Mouse (Mus musculus) v-Abl transformed pro-B cells (cell line): Measurements from ENCODE around the gene Eif4enif1.
"Not testable (repeated sequence)": the region's sequence is repeated elsewhere in the genome, so short reads cannot be mapped to it uniquely, and the experiment has no call there.

Experiments used
- in situ Hi-C, 2 experiments: fragments of 400-800 bp; cut with MboI; formaldehyde crosslinking; loops; one replicate each; pipeline ENCODE4 v1.15.1; 2025; ENCODE audit not compliant: unreplicated experiment in 2 of 2

Gene Eif4enif1

DNA sequence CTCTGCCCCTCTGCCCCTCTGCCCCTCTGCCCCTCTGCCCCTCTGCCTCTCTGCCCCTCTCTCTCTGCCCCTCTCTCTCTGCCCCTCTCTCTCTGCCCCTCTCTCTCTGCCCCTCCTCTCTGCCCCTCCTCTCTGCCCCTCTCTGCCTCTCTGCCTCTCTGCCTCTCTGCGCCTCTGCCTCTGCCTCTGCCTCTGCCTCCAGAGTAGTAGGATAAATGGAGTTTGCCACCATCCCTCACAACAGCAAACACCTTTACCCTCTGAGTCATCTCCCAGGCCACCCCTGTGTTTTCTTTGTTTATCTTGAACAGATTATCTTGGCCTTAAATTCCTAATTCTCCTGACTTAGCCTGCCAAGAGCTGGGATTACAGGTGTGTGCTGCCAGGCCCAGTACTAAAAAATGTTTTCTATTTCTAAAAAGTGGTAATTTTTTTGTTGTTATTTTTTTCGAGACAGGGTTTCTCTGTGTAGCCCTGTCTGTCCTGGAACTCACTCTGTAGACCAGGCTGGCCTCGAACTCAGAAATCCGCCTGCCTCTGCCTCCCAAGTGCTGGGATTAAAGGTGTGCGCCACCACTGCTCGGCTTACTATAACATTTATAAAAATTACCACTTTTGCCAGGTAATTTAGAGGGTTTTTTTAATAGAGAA, 21.6 kb upstream of the Eif4enif1 start:
- in situ Hi-C loops: not testable (repeated sequence)

GRCm38 (mm10) chr11:3181250-3181649, 20.9 kb upstream of the Eif4enif1 start:
- in situ Hi-C loops: not testable (repeated sequence)

GRCm38 (mm10) chr11:3181971-3182370, 20.2 kb upstream of the Eif4enif1 start:
- in situ Hi-C loops: not testable (repeated sequence)

DNA sequence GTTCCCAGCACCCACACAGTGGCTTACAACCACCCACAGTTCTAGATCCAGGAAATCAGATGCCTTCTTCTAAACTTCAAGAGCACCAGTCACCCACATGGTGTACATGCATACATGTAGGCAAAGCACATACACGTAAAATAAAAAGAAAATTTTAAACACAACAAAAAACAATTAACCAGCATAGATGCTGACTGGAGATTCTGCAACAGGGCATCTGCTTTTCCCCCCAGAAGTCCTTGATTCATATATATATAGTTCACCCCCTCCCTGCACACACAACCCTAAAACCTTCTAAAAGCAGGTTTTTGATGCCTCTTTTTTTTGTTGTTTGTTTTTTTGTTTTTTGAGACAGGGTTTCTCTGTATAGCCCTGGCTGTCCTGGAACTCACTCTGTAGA, 19.5 kb upstream of the Eif4enif1 start:
- in situ Hi-C loops: not testable (repeated sequence)

DNA sequence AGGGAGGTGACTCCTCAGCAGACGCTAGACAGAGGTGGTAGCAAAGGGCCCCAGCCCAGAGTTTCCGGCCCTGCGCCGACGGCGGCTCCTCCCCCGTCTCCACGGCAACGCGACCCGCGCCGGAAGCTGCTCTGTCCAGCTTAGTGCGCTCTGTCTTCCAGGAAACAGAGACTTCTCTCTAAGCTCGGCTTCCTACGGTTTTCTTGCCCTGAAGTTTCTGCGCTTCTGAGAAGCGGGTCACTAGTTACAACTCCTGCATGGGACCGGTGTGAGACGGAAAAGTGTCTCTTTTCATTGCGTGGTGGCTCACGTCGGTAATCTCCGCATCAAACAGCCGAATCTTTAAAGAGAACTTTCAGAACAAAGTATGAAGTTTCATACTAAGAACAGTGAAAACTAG, 8.8 kb upstream of the Eif4enif1 start, which contains the start of gene Sfi1:
Sfi1 (minus strand) TSS at position 101 of the 400 bp plus-strand sequence.
- in situ Hi-C loops: no loop called here

GRCm38 (mm10) chr11:3200636-3201035, 1.6 kb upstream of the Eif4enif1 start:
- in situ Hi-C loops: loop anchor here in 1 of 2 experiments (10.0 kb wide), 1 partner anchor 134 kb away; the partner anchor contains the start of gene Pik3ip1

DNA sequence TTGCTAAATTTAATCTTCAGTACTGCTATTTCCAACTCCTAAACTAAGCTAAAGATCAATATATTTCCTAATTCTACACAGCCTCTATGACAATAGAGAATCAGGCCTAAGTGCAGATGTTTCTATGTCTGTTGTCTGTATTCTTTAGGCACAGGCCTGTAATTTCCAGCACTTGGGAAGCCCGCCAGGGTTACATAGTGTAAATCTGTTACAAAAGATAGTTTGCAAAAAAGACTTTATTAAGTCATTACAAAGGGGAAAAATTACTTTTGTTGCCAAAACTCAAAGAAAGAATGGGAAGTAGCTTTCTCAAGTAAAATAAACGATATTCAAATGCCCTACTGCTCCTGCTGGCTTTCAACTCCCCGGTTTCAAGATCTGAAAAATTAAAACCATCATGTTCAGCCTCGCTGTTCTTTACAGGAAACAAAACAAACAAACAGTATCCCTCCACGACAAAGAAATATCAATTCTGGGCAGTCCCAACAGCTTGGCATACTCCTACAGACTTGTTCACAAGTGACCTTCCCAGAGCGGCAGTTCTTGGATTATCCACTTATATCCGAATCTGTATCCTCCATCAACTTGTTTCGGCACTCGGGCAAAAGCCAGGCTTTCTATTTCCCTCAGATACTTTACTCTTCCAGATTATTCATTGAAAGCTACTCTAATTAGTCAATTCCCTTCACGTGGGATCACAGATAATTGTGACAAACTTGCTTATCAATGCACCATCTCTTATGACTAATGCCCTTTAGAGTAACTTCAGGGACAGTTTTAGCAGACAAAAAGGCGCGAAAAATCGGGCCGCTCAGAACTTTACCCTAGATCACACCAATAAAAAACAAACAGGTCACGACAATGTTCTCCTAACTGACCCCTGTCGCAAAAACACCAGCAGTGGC, 614 bp upstream of the Eif4enif1 start:
- in situ Hi-C loops: loop anchor here in 1 of 2 experiments (10.0 kb wide), 1 partner anchor 133 kb away; the partner anchor contains the start of gene Pik3ip1

DNA sequence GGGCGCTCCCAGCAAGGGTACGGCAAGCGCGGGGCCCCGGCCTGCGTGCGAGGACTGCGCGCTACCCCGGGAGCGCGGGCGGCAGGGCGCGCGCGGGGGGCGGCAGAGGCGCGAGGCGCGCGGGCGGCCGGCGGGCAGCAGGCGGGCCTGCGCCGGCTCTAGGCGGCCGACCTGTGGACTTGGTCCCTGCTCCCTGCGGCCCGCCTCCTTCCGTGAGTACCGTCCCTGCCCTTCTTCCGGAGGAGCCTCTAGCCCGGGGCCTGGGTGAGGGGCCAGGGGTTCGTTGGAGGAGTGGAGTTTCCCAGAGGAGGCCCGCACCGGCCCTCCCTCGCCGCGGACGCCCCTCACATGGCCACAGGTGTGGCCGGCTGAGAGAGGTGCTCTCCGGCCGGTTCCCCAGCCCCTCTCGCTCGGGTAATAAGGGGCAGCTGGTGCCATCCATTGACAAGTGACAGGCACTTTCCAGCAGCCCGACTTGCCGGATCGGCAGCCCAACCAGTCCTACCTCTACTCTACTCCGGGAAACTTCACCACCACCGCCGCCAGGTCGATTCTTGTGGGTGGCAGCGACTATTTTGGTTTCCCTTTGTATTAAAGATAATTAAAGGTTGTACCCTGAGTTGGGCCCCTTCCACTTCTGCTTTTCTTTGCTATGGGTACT, 719 bp downstream of the Eif4enif1 start:
- in situ Hi-C loops: loop anchor here in 1 of 2 experiments (10.0 kb wide), 1 partner anchor 132 kb away; the partner anchor contains the start of gene Pik3ip1

GRCm38 (mm10) chr11:3203771-3204170, 1.6 kb downstream of the Eif4enif1 start:
- in situ Hi-C loops: loop anchor here in 1 of 2 experiments (10.0 kb wide), 1 partner anchor 131 kb away; the partner anchor contains the start of gene Pik3ip1

DNA sequence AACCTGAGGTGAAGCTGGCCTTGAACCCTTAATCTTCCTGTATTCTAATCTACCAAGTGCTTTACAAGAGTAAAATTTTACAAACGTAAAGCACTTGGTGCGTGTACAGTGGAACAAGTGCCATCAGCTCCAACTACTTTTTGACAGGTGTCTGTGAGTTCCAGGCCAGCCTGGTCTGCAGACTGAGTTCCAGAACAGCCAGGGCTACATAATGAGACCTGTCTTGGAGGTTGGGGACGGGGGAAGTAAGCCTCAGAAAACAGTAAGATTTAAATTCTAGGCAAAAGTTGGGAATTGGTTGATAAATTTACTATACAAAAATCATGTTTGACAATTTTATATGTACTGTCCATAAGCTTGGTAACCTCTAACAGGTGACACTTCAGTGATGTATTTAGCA, 3.0 kb downstream of the Eif4enif1 start:
- in situ Hi-C loops: loop anchor here in 1 of 2 experiments (10.0 kb wide), 1 partner anchor 130 kb away; the partner anchor contains the start of gene Pik3ip1

DNA sequence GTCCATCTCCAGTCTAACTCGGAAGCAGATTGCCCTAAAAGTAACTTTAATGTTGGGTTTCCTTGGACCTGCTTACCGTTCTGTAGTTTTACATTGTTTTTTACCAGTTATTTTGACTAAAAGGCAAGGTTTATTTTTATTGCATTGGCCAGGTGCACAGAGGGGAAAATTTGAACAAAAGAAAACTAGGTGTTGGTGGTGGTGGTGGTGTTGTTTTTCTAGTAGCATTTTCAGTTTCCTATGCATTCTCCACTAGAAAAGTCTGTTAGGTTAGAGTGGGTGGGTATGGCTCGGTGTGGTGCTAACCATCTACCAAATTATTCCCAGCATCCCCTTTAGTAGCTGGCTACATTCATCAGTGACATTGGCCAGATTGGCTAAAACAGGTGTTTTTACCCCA, 4.6 kb downstream of the Eif4enif1 start:
- in situ Hi-C loops: loop anchor here in 1 of 2 experiments (10.0 kb wide), 1 partner anchor 128 kb away; the partner anchor contains the start of gene Pik3ip1

DNA sequence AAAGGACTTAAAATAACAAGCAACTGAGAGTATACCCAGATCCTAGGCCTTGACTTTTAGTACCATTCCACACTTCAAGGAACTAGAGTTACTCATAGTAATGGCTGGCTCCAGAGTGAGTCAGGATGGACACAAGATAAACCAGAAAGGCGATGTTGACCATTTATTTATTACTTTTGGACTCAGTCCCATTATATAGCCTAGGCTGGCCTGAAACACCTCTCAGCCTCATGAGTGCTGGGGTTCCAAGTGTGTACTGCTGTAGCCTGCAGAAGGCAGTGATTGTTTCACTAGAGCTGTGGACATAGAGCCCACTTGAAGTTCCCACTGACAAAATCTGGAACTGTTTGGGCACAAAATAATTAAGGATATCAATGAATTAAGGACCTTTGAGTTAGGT, 10.3 kb downstream of the Eif4enif1 start:
- in situ Hi-C loops: no loop called here

GRCm38 (mm10) chr11:3223105-3223504, 20.9 kb downstream of the Eif4enif1 start:
- in situ Hi-C loops: no loop called here

GRCm38 (mm10) chr11:3227113-3227512, 24.9 kb downstream of the Eif4enif1 start:
- in situ Hi-C loops: loop anchor here in 1 of 2 experiments (25.0 kb wide), 1 partner anchor 460 kb away; no protein-coding TSS in a partner anchor

DNA sequence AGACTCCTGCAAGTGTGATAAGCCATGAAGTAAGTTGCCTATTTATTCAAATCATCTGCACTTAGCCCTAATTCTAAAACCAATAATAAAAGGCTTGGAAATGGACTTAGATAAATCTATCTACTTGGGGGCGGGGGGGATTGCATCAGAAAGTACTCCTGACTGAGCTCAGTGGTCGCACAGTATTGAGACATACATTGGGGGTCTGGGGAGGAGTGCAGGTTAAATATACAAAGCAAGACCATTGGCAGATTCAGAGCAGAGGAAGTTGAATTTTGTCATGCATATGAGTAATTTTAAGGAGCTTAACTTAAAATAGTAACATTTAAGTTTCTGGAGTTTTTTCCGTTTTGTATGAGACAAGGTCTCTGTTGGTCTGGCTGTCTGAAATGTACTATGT, 30.1 kb downstream of the Eif4enif1 start:
- in situ Hi-C loops: loop anchor here in 1 of 2 experiments (25.0 kb wide), 1 partner anchor 455 kb away; no protein-coding TSS in a partner anchor

GRCm38 (mm10) chr11:3233704-3234103, 31.5 kb downstream of the Eif4enif1 start:
- in situ Hi-C loops: loop anchor here in 1 of 2 experiments (25.0 kb wide), 1 partner anchor 454 kb away; no protein-coding TSS in a partner anchor

- in situ Hi-C loops: loop anchor here in 1 of 2 experiments (25.0 kb wide), 1 partner anchor 452 kb away; no protein-coding TSS in a partner anchor
Measured at GRCm38 (mm10) chr11:3235277-3235676, 33.1 kb downstream of the Eif4enif1 start.

- in situ Hi-C loops: loop anchor here in 1 of 2 experiments (25.0 kb wide), 1 partner anchor 445 kb away; no protein-coding TSS in a partner anchor
Measured at GRCm38 (mm10) chr11:3242395-3242794, 40.2 kb downstream of the Eif4enif1 start.

DNA sequence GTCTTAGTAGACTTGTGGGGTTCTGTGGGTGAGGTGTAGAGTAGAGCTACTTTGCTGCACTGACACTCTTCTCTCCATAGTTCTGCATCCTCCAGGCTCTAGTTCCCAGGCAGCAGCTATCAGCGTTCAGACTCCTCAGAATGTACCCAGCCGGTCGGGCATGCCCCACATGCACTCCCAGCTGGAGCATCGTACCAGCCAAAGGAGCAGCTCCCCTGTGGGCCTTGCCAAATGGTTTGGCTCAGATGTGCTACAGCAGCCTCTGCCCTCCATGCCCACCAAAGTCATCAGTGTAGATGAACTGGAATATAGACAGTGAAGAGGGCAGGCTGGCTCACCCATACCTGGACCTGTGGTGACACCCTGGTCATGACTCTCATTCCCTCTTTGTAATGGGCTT, 41.6 kb downstream of the Eif4enif1 start:
- in situ Hi-C loops: loop anchor here in 1 of 2 experiments (25.0 kb wide), 1 partner anchor 444 kb away; no protein-coding TSS in a partner anchor

GRCm38 (mm10) chr11:3247387-3247786, 45.2 kb downstream of the Eif4enif1 start:
- in situ Hi-C loops: loop anchor here in 1 of 2 experiments (25.0 kb wide), 1 partner anchor 440 kb away; no protein-coding TSS in a partner anchor
